Mouse (Mus musculus) liver, embryonic 15.5 days (tissue): Measurements from ENCODE around the gene Gm13124. TPM values are rescaled to one million over a fixed set of nuclear protein-coding genes. Genes with fewer than 3 reads are reported as not detected.
"Not testable (repeated sequence)": the region's sequence is repeated elsewhere in the genome, so short reads cannot be mapped to it uniquely, and the experiment has no call there.

Experiments used
- ATAC-seq: fragments of 200-750 bp; cut with Nextera tagmentation; 2 replicates; pipeline ENCODE4 v1.8.0; 2017; ENCODE audit warnings: moderate number of reproducible peaks, mild to moderate bottlenecking, moderate library complexity; ENCODE audit not compliant: insufficient read depth
- H3K27ac ChIP-seq: fragments of 300-500 bp; sonication (generic); replicated peaks from 2 replicates; pipeline ENCODE4 v1.5.1; 2015; ENCODE audit warnings: mild to moderate bottlenecking, inconsistent platforms
- H3K27me3 ChIP-seq: fragments of 300-500 bp; sonication (generic); 2 replicates; pipeline ENCODE4 v1.6.1; 2015; ENCODE audit warnings: mild to moderate bottlenecking, inconsistent platforms
- H3K36me3 ChIP-seq: fragments of 300-500 bp; sonication (generic); replicated peaks from 2 replicates; pipeline ENCODE4 v1.6.1; 2015; ENCODE audit warnings: moderate library complexity, mild to moderate bottlenecking, inconsistent platforms
- H3K4me1 ChIP-seq: fragments of 300-500 bp; sonication (generic); replicated peaks from 2 replicates; pipeline ENCODE4 v1.6.1; 2015; ENCODE audit warnings: inconsistent platforms
- H3K4me2 ChIP-seq: fragments of 300-500 bp; sonication (generic); 2 replicates; pipeline ENCODE4 v1.6.1; 2015; ENCODE audit warnings: moderate library complexity, mild to moderate bottlenecking, inconsistent platforms
- H3K4me3 ChIP-seq: fragments of 300-500 bp; sonication (generic); replicated peaks from 2 replicates; pipeline ENCODE4 v1.5.1; 2015; ENCODE audit warnings: mild to moderate bottlenecking, inconsistent platforms
- H3K9ac ChIP-seq: fragments of 300-500 bp; sonication (generic); 2 replicates; pipeline ENCODE4 v1.6.1; 2015; ENCODE audit warnings: moderate library complexity, mild to moderate bottlenecking, inconsistent platforms
- H3K9me3 ChIP-seq: fragments of 300-500 bp; sonication (generic); replicated peaks from 2 replicates; pipeline ENCODE4 v1.6.1; 2016; ENCODE audit warnings: inconsistent platforms
- WGBS: fragments of 180-500 bp; shearing (Covaris S2); methylation state at CpG from one replicate; pipeline ENCODE4 v1.1.7; 2015; ENCODE audit warnings: mixed read lengths; ENCODE audit not compliant: insufficient replicate concordance; 5-methylcytosine and 5-hydroxymethylcytosine counted together
- polyA plus RNA-seq: library from polyadenylated mRNA; unstranded; fragments of >200 nt; fragmentation: Nextera tagmentation; extraction: Ambion mirVana; gene quantifications from 2 replicates; pipeline ENCODE4 v1.2.1, GENCODE M21; 2015

Gene Gm13124
- not detected in 2 replicates for polyA plus RNA-seq

DNA sequence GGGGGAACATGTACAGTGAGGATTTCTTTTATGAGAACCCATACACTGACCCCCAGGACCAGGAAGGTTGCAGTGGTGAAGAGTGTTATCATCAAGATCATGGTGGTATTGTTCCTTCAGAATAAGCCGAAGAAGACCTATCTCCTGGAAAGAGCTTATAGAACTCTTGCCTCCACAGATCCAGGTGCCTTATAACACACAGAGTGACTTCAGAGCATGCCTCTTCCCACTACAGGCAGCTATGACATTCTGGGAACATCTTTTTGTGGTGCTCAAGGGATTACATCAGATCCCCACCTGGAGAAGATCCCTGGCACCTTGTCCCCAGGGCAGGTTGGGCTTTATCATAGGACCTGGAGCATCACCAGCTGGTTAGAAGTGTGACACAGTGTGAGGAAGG is at the start of gene Gm13124:
Gene Gm13124 (minus strand): TSS at position 101 of the 400 bp plus-strand sequence.
- Histone ChIP-seq H3K36me3 (no peaks in the 10 kb centered on the region), H3K9me3 (no peaks in the 10 kb centered on the region), H3K27me3 (no peaks in the 10 kb centered on the region), H3K9ac (no peak within 1 kb of the TSS), H3K4me2 (no peak within 1 kb of the TSS), H3K27ac (no peak within 1 kb of the TSS), H3K4me1 (no peaks in the 10 kb centered on the region), H3K4me3 (no peak within 1 kb of the TSS)
- 84% methylated on average over 1 of the region's 1 CpGs for WGBS
- ATAC-seq = no peak

GRCm38 (mm10) chr4:144614586-144614985 is 49.7 kb upstream of the Gm13124 start:
- no peaks in the 10 kb centered on the region; the same call in 1 of the 2 replicates for H3K9me3 ChIP-seq
- H3K4me1 ChIP-seq = no peaks in the 10 kb centered on the region
- no peak overlapping the region for H3K27ac ChIP-seq
- no peaks in the 10 kb centered on the region for H3K27me3 ChIP-seq
- no peaks in the 10 kb centered on the region for H3K36me3 ChIP-seq
- H3K9ac ChIP-seq = no peak overlapping the region
- 48% methylated on average over 1 of the region's 1 CpGs for WGBS
- no peak for ATAC-seq
- no peak overlapping the region for H3K4me2 ChIP-seq
- no peak overlapping the region for H3K4me3 ChIP-seq

- no peak within 1 kb of the TSS for H3K27ac ChIP-seq
- H3K36me3 ChIP-seq = no peaks in the 10 kb centered on the region
- no peak within 1 kb of the TSS for H3K9ac ChIP-seq
- no peak within 1 kb of the TSS for H3K4me2 ChIP-seq
- no peaks in the 10 kb centered on the region; the same call in 1 of the 2 replicates for H3K9me3 ChIP-seq
- no peak within 1 kb of the TSS for H3K4me3 ChIP-seq
- no peaks in the 10 kb centered on the region for H3K27me3 ChIP-seq
- no peaks in the 10 kb centered on the region for H3K4me1 ChIP-seq
- no peak for ATAC-seq
- 15% methylated on average over 1 of the region's 1 CpGs for WGBS
These were observed 48.5 kb upstream of the Gm13124 start, which contains the start of gene Aadacl4 for GRCm38 (mm10) chr4:144613407-144613806. Gene Aadacl4, plus strand, starts transcription at chr4:144613707.

DNA sequence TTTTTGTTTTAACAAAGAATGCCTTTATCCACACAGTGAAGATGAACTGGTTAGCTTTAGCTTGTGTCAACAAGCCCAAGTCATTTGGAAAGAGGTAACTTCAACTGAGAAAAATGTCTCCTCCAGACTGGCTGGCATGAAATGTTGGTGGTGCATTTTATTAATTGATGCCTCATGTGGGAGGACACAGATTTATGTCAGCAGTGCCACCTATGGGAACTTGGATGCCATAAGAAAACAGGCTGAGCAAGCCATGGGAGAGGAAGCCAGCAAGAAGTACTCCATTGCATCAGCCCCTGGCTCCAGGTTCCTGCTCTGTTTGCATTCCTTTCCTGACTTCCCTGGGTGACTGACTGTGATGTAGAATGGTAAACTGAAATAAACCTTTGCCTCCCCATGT is 27.9 kb upstream of the Gm13124 start:
- Histone ChIP-seq H3K4me3 (no peak overlapping the region), H3K9ac (no peak overlapping the region)
- ATAC-seq = no peak

GRCm38 (mm10) chr4:144586207-144586606 is 21.3 kb upstream of the Gm13124 start:
- not testable (repeated sequence) for H3K4me1 ChIP-seq, H3K27me3 ChIP-seq, ATAC-seq, H3K9ac ChIP-seq, H3K27ac ChIP-seq, H3K36me3 ChIP-seq, H3K4me3 ChIP-seq, H3K9me3 ChIP-seq, H3K4me2 ChIP-seq
- WGBS = 62% methylated on average over 12 of the region's 16 CpGs

More for the DNA sequence above, 27.9 kb upstream of the Gm13124 start:
- Histone ChIP-seq H3K4me2 (no peak overlapping the region), H3K4me1 (no peaks in the 10 kb centered on the region), H3K27ac (no peak overlapping the region), H3K9me3 (no peaks in the 10 kb centered on the region), H3K27me3 (no peaks in the 10 kb centered on the region), H3K36me3 (no peaks in the 10 kb centered on the region)

DNA sequence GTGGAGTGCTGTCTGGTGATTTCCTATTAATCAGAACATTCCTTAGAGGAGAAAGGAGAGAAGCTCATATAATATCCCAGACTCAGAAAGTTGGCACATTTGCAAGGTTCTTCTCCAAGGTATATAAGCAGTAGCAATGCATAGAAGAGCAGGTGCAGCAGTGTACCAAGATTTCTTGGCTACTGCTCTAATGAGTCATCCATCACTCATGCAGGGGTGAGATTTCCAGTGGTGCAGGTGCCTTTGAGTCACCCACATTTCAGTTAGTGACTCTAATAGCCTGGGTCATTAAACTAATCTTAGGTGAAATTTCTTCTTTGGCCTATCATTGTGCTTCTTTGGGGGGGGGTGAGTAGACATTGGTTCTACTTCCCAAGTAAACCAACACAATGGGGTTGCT is 2.8 kb upstream of the Gm13124 start:
- ATAC-seq = no peak
- H3K27me3 ChIP-seq = no peaks in the 10 kb centered on the region
- H3K36me3 ChIP-seq = no peaks in the 10 kb centered on the region
- no peak overlapping the region for H3K4me3 ChIP-seq
- no peak overlapping the region for H3K4me2 ChIP-seq
- no peak overlapping the region for H3K9ac ChIP-seq
- H3K4me1 ChIP-seq = no peaks in the 10 kb centered on the region
- no peak overlapping the region for H3K27ac ChIP-seq
- no peaks in the 10 kb centered on the region for H3K9me3 ChIP-seq

DNA sequence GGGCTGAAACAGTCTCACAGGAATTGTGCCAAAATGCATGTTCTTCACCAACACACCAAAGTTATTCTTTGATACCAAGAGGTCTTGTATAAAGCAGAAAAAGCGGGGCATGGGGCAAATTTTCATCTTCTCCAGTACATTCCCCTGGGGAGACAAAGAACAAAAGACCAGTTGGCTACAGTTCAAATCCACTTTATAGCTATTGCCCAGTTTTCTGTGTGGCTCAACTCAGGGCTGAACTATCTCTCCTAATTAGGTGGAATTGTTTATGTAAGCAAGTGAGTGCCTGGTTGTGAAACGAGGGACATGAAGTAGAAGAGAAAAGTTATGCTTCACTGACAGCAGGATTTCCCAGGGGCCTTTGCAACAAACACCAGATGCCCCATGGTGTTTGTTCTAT is 3.7 kb downstream of the Gm13124 start:
- no peak for ATAC-seq
- H3K4me1 ChIP-seq = no peaks in the 10 kb centered on the region
- H3K9me3 ChIP-seq = no peaks in the 10 kb centered on the region
- 30% methylated on average over 2 of the region's 2 CpGs for WGBS
- no peaks in the 10 kb centered on the region for H3K27me3 ChIP-seq
- H3K36me3 ChIP-seq = no peaks in the 10 kb centered on the region
- no peak overlapping the region for H3K4me3 ChIP-seq
- no peak overlapping the region for H3K27ac ChIP-seq
- H3K9ac ChIP-seq = no peak overlapping the region
- H3K4me2 ChIP-seq = no peak overlapping the region

GRCm38 (mm10) chr4:144559792-144560191 is 5.1 kb downstream of the Gm13124 start:
- no peaks in the 10 kb centered on the region for H3K36me3 ChIP-seq
- no peaks in the 10 kb centered on the region for H3K27me3 ChIP-seq
- H3K4me3 ChIP-seq = no peak overlapping the region
- no peaks in the 10 kb centered on the region for H3K4me1 ChIP-seq
- H3K9ac ChIP-seq = no peak overlapping the region
- H3K9me3 ChIP-seq = no peaks in the 10 kb centered on the region
- no peak overlapping the region for H3K4me2 ChIP-seq
- H3K27ac ChIP-seq = no peak overlapping the region
- no peak for ATAC-seq

GRCm38 (mm10) chr4:144551156-144551555 is 13.8 kb downstream of the Gm13124 start:
- Histone ChIP-seq H3K4me3 (no peak overlapping the region), H3K9me3 (no peaks in the 10 kb centered on the region), H3K9ac (no peak overlapping the region), H3K27ac (no peak overlapping the region), H3K4me1 (no peaks in the 10 kb centered on the region), H3K4me2 (no peak overlapping the region), H3K36me3 (no peaks in the 10 kb centered on the region), H3K27me3 (no peaks in the 10 kb centered on the region)
- ATAC-seq = no peak

DNA sequence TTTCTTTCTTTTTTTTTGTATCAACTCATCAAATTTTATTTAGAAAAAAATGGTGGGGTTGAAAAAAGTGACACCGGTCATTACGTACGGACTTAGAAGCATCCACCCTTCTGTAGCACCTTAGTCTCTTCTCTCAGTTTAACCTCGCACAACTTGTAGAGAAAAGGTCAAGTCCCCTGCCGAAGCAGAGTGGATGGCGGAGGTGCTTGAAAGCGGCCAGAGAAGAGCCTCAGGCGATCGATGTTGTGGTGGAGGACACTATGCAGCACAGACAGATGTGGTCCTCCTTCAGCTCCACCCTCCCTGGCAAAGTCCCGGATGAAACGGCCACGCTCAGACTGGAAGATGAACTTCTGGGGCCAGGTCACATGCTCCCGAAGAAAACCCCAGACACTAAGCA is 19.6 kb downstream of the Gm13124 start:
- not testable (repeated sequence) for H3K27ac ChIP-seq, ATAC-seq, H3K4me3 ChIP-seq, H3K9me3 ChIP-seq, H3K9ac ChIP-seq, H3K27me3 ChIP-seq, H3K36me3 ChIP-seq, H3K4me2 ChIP-seq, H3K4me1 ChIP-seq
- 75% methylated on average over 13 of the region's 13 CpGs for WGBS

DNA sequence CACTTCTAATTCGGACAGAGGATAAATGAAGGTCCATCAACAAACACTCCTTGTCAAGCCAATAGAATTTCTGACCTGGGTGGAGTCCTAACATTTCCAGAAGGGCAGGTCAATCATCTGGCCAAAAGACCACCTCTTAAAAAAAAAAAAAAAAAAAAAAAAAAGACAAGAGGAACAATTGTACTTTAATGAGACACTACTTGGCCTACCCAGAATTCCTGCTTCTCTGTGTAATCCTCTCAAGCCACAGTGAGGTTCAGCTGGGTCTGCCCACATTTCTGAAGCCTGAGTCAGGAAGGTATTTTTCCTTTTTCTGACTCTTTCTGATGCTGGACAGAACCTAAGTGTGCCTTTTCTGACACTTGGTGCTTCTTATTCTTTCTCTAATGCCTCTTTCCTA is 20.2 kb downstream of the Gm13124 start:
- no peak overlapping the region for H3K9ac ChIP-seq
- no peaks in the 10 kb centered on the region for H3K36me3 ChIP-seq
- no peaks in the 10 kb centered on the region for H3K4me1 ChIP-seq
- ATAC-seq = no peak
- H3K27ac ChIP-seq = no peak overlapping the region
- no peak overlapping the region for H3K4me3 ChIP-seq
- 48% methylated on average over 1 of the region's 1 CpGs for WGBS
- H3K9me3 ChIP-seq = no peaks in the 10 kb centered on the region
- no peak overlapping the region for H3K4me2 ChIP-seq
- H3K27me3 ChIP-seq = no peaks in the 10 kb centered on the region

- no peaks in the 10 kb centered on the region for H3K4me1 ChIP-seq
- no peaks in the 10 kb centered on the region for H3K27me3 ChIP-seq
- no peak for ATAC-seq
- no peaks in the 10 kb centered on the region; the same call in 1 of the 2 replicates for H3K9me3 ChIP-seq
- no peak within 1 kb of the TSS for H3K4me3 ChIP-seq
- no peaks in the 10 kb centered on the region for H3K36me3 ChIP-seq
- H3K27ac ChIP-seq = no peak within 1 kb of the TSS
- no peak within 1 kb of the TSS for H3K4me2 ChIP-seq
- WGBS = 68% methylated on average over 5 of the region's 5 CpGs
- H3K9ac ChIP-seq = no peak within 1 kb of the TSS
These were observed 45.4 kb downstream of the Gm13124 start, which contains the start of gene 9430007A20Rik for GRCm38 (mm10) chr4:144519522-144519921. Gene 9430007A20Rik, plus strand, starts transcription at chr4:144519822.
